Mouse (Mus musculus) midbrain, embryonic 16.5 days (tissue): ENCODE results near the gene Actl7a. TPM values are rescaled to one million over a fixed set of nuclear protein-coding genes. Genes with fewer than 3 reads are reported as not detected.

Source experiments
- ATAC-seq: fragments of 200-750 bp; cut with Nextera tagmentation; 2 replicates; pipeline ENCODE4 v1.8.0; 2017; ENCODE audit warnings: moderate TSS enrichment
- H3K27ac ChIP-seq: fragments of 300-500 bp; sonication (generic); 2 replicates; pipeline ENCODE4 v1.5.1; 2014; ENCODE audit warnings: mild to moderate bottlenecking, low read length, mixed read lengths
- H3K27me3 ChIP-seq: fragments of 300-500 bp; sonication (generic); 2 replicates; pipeline ENCODE4 v1.6.1; 2014; ENCODE audit warnings: low read depth, low read length, mixed read lengths; ENCODE audit not compliant: control insufficient read depth, insufficient read depth
- H3K36me3 ChIP-seq: fragments of 300-500 bp; sonication (generic); 2 replicates; pipeline ENCODE4 v1.6.1; 2014; ENCODE audit warnings: mild to moderate bottlenecking, low read length, moderate library complexity, mixed read lengths; ENCODE audit not compliant: control insufficient read depth, insufficient read depth
- H3K4me1 ChIP-seq: fragments of 300-500 bp; sonication (generic); 2 replicates; pipeline ENCODE4 v1.6.1; 2014; ENCODE audit warnings: mild to moderate bottlenecking, low read length, mixed read lengths; ENCODE audit not compliant: control insufficient read depth, insufficient read depth
- H3K4me2 ChIP-seq: fragments of 300-500 bp; sonication (generic); 2 replicates; pipeline ENCODE4 v1.6.1; 2014; ENCODE audit warnings: mild to moderate bottlenecking, low read length, mixed read lengths
- H3K4me3 ChIP-seq: fragments of 300-500 bp; sonication (generic); 2 replicates; pipeline ENCODE4 v1.5.1; 2014; ENCODE audit warnings: low read depth, mild to moderate bottlenecking, low read length, moderate library complexity, mixed read lengths
- H3K9ac ChIP-seq: fragments of 300-500 bp; sonication (generic); 2 replicates; pipeline ENCODE4 v1.6.1; 2014; ENCODE audit warnings: low read depth, low read length, mixed read lengths
- H3K9me3 ChIP-seq: fragments of 300-500 bp; sonication (generic); replicated peaks from 2 replicates; pipeline ENCODE4 v1.6.1; 2014; ENCODE audit warnings: mild to moderate bottlenecking, low read length, mixed read lengths; ENCODE audit not compliant: control insufficient read depth, poor library complexity, severe bottlenecking
- WGBS: fragments of 180-500 bp; shearing (Covaris S2); extraction: QIAGEN DNeasy Blood & Tissue Kit; methylation state at CpG from one replicate; pipeline ENCODE4 v1.1.7; 2014; 5-methylcytosine and 5-hydroxymethylcytosine counted together
- polyA plus RNA-seq: library from polyadenylated mRNA; unstranded; fragments of >200 nt; fragmentation: Nextera tagmentation; extraction: Ambion mirVana; gene quantifications from 2 replicates; pipeline ENCODE4 v1.2.1, GENCODE M21; 2015

The Actl7a gene
- polyA plus RNA-seq: not detected in 2 replicates

GRCm38 (mm10) chr4:56743363-56744195 is at the start of gene Actl7a:
Actl7a (plus strand) TSS chr4:56743413.
- WGBS: 97% methylated on average over 21 of the region's 21 CpGs
- Histone ChIP-seq H3K36me3 (peaks cover 12% of the 10 kb centered on the region), H3K4me1 (no peaks in the 10 kb centered on the region), H3K9me3 (no peaks in the 10 kb centered on the region), H3K4me3 (no peak within 1 kb of the TSS), H3K9ac (no peak within 1 kb of the TSS), H3K27me3 (no peaks in the 10 kb centered on the region), H3K27ac (no peak within 1 kb of the TSS), H3K4me2 (no peak within 1 kb of the TSS)
- no peak for ATAC-seq

- no peaks in the 10 kb centered on the region for H3K36me3 ChIP-seq
- no peaks in the 10 kb centered on the region for H3K4me1 ChIP-seq
- ATAC-seq: no peak
- no peak overlapping the region for H3K4me2 ChIP-seq
- no peaks in the 10 kb centered on the region for H3K9me3 ChIP-seq
- H3K4me3 ChIP-seq: no peak overlapping the region
- H3K27ac ChIP-seq: no peak overlapping the region
- WGBS: 88% methylated on average over 7 of the region's 7 CpGs
- no peak overlapping the region for H3K9ac ChIP-seq
- no peaks in the 10 kb centered on the region for H3K27me3 ChIP-seq
These were observed 46.8 kb upstream of the Actl7a start for GRCm38 (mm10) chr4:56696401-56696800.

DNA sequence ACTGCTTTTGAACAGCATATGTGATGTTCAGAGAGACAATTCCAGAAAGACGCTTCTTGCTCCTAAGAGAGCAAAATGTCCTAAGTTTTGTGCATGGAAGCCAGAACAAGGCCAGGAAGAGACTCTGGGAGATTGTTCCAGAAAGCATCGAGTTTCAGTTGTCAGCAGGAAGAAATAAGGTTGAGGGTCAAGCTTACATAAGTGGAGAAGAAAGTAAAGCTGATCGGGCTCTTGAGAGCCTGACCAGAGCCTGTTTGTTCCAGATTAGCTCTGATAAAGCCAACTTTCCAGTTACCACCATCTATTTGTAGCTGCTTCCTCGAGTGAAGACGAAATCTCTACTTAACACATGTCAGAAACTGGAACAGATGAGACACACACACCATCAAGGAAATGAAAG is 44.5 kb upstream of the Actl7a start:
- Histone ChIP-seq H3K36me3 (no peaks in the 10 kb centered on the region), H3K27ac (no peak overlapping the region), H3K4me1 (no peaks in the 10 kb centered on the region; the same call in 1 of the 2 replicates), H3K4me2 (no peak overlapping the region), H3K9ac (no peak overlapping the region), H3K27me3 (no peaks in the 10 kb centered on the region), H3K9me3 (no peaks in the 10 kb centered on the region), H3K4me3 (no peak overlapping the region)
- ATAC-seq: no peak
- 65% methylated on average over 5 of the region's 5 CpGs for WGBS

DNA sequence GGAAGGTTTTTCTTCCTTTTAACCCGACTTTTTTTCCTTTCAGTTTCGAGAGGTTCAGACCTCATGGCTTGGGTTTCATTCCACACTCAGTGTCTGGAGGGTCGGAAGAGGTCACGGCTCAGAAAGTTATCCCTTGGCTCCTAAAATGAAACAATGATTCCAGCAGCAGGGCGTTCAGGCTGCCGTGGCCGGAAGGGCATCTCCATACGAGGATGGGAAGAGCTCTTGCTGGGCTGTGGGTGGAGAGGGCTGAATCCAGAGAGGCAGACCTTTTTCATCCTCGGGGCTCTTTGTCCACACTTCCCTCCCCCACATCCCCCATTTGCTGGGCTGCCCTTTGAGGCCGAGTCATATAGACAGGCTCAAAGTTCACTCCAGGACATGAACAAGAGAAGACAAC is 41.0 kb upstream of the Actl7a start:
- H3K9ac ChIP-seq: no peak overlapping the region
- 0 out of 2 replicates have a peak overlapping the region, but pooled peaks have one; percentile 15 for H3K4me2 ChIP-seq
- ATAC-seq: no peak
- H3K36me3 ChIP-seq: no peaks in the 10 kb centered on the region
- no peak overlapping the region for H3K4me3 ChIP-seq
- no peak overlapping the region for H3K27ac ChIP-seq
- WGBS: 2% methylated on average over 10 of the region's 10 CpGs
- no peaks in the 10 kb centered on the region for H3K27me3 ChIP-seq
- no peaks in the 10 kb centered on the region for H3K9me3 ChIP-seq
- H3K4me1 ChIP-seq: no peaks in the 10 kb centered on the region; the same call in 1 of the 2 replicates

GRCm38 (mm10) chr4:56713155-56713554 is 30.1 kb upstream of the Actl7a start:
- no peaks in the 10 kb centered on the region for H3K36me3 ChIP-seq
- no peak overlapping the region for H3K4me3 ChIP-seq
- H3K4me1 ChIP-seq: no peaks in the 10 kb centered on the region; the same call in 1 of the 2 replicates
- no peaks in the 10 kb centered on the region for H3K27me3 ChIP-seq
- H3K9ac ChIP-seq: no peak overlapping the region
- H3K9me3 ChIP-seq: no peaks in the 10 kb centered on the region
- 87% methylated on average over 3 of the region's 3 CpGs for WGBS
- no peak overlapping the region for H3K4me2 ChIP-seq
- H3K27ac ChIP-seq: no peak overlapping the region
- no peak for ATAC-seq

- ATAC-seq: no peak
- no peak overlapping the region for H3K4me3 ChIP-seq
- H3K9ac ChIP-seq: no peak overlapping the region
- no peaks in the 10 kb centered on the region for H3K9me3 ChIP-seq
- H3K4me1 ChIP-seq: 0 out of 2 replicates have a peak, but pooled peaks cover 2% of the 10 kb centered on the region
- H3K36me3 ChIP-seq: no peaks in the 10 kb centered on the region
- WGBS: 50% methylated on average over 5 of the region's 5 CpGs
- H3K27me3 ChIP-seq: no peaks in the 10 kb centered on the region
- H3K27ac ChIP-seq: no peak overlapping the region
- no peak overlapping the region for H3K4me2 ChIP-seq
These were observed 26.4 kb upstream of the Actl7a start for GRCm38 (mm10) chr4:56716801-56717200.

- no peak for ATAC-seq
- Histone ChIP-seq H3K4me2 (no peak overlapping the region), H3K27me3 (no peaks in the 10 kb centered on the region), H3K9me3 (no peaks in the 10 kb centered on the region), H3K27ac (no peak overlapping the region), H3K36me3 (no peaks in the 10 kb centered on the region), H3K4me1 (0 out of 2 replicates have a peak, but pooled peaks cover 2% of the 10 kb centered on the region), H3K9ac (no peak overlapping the region), H3K4me3 (no peak overlapping the region)
- WGBS: 93% methylated on average over 3 of the region's 3 CpGs
These were observed 25.3 kb upstream of the Actl7a start for GRCm38 (mm10) chr4:56717932-56718331.

GRCm38 (mm10) chr4:56718573-56719442 is 24.4 kb upstream of the Actl7a start:
- Histone ChIP-seq H3K9ac (no peak overlapping the region), H3K27me3 (no peaks in the 10 kb centered on the region), H3K4me2 (no peak overlapping the region), H3K27ac (no peak overlapping the region), H3K9me3 (no peaks in the 10 kb centered on the region), H3K4me1 (0 out of 2 replicates have a peak, but pooled peaks cover 2% of the 10 kb centered on the region), H3K36me3 (no peaks in the 10 kb centered on the region), H3K4me3 (no peak overlapping the region)
- peak; percentile 51; the same call in 1 of the 2 replicates for ATAC-seq
- 63% methylated on average over 12 of the region's 12 CpGs for WGBS
